Mouse (Mus musculus) regulatory T cell (primary cell): ENCODE data around the gene Hsf5.

Experiments
- in situ Hi-C: fragments of 300-600 bp; cut with MboI, MseI; formaldehyde crosslinking; loops from one replicate; pipeline ENCODE4 v1.15.1; 2025; ENCODE audit warnings: high pct_unique_total_duplicates

Gene Hsf5

GRCm38 (mm10) chr11:87616790-87617474, at the start of gene Hsf5:
Hsf5 (plus strand) TSS chr11:87617164.
- in situ Hi-C loops, result no loop called here

GRCm38 (mm10) chr11:87568255-87568953, 48.6 kb upstream of the Hsf5 start, which contains the start of gene Sept4:
Sept4 (plus strand) TSS chr11:87568903.
- in situ Hi-C loops, result loop anchor here (5.0 kb wide), 1 partner anchor 46 kb away; no protein-coding TSS in a partner anchor

DNA sequence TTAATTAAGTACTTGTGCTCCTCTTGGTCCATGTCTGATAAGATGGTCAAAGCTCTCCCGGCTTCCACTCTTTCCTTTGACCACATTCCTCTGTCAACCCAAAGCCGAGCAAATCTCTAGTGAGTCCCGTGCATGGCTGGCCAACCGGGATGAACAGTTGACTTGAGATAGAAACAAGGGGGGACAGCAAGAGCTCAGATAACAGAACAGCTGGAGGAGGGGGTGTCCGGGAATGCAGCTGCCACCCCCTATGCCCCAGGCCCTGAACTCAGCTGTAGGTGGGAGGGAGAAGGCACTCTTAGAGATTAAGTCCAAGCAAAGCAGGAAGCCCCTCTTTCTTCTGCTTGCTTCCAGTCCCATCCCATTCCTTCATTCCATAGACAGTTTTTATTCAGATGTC, 46.2 kb upstream of the Hsf5 start:
- in situ Hi-C loops, result no loop called here

- in situ Hi-C loops, result no loop called here
These were observed 45.5 kb upstream of the Hsf5 start for GRCm38 (mm10) chr11:87571361-87571950.

DNA sequence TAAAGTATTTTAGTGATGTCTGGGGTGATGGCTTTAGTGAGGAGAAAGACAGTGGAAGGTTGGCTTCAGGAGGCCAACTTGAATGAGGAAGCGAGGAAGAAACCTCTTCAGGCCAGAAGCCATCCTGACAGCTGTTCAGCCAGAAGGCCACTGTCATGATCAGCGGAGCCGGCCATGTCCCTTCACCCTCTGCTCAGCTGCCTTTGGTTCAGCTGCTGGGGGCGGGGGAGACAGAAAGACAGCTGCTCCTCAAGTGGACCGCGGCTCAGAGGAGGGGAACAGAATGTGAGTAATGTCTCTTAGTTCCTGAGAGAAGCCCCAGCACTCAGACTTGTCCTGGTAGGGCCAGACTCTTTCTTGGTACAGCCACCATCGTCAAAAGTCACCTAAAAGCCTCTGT, 43.2 kb upstream of the Hsf5 start:
- in situ Hi-C loops, result no loop called here

DNA sequence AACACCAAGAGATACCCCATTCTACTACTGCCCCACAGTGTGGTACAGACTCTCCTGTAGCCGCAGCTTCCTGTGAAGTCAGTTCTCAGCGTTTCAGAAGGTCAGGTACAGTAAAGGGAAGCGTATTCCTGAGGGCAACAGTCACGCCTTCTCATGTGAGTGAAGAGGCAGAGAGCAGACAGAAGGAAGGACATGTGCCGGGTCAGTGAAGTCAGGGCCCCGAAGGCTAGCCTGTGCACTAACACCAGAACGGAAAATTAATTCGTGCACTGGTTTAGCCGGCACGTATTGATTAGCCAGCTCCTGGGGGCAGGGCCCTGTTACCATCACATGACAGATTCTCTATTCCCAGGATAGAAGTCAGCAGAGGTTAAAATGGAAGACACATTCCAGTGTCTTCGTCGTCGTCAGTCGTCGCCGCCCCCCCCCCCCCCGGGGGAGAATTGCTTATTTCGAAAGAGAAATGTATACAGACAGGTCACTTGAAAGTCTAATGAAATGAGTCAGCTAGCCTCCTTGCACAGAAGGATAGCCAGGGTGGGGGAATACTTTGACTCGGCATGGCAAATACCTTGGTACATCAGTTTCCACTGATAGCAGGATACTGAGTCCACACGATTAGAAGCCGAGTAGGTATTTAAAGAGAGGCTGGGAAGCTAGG, 42.3 kb upstream of the Hsf5 start:
- in situ Hi-C loops, result no loop called here

GRCm38 (mm10) chr11:87577601-87578248, 39.2 kb upstream of the Hsf5 start:
- in situ Hi-C loops, result no loop called here

GRCm38 (mm10) chr11:87578249-87578962, 38.6 kb upstream of the Hsf5 start:
- in situ Hi-C loops, result no loop called here

DNA sequence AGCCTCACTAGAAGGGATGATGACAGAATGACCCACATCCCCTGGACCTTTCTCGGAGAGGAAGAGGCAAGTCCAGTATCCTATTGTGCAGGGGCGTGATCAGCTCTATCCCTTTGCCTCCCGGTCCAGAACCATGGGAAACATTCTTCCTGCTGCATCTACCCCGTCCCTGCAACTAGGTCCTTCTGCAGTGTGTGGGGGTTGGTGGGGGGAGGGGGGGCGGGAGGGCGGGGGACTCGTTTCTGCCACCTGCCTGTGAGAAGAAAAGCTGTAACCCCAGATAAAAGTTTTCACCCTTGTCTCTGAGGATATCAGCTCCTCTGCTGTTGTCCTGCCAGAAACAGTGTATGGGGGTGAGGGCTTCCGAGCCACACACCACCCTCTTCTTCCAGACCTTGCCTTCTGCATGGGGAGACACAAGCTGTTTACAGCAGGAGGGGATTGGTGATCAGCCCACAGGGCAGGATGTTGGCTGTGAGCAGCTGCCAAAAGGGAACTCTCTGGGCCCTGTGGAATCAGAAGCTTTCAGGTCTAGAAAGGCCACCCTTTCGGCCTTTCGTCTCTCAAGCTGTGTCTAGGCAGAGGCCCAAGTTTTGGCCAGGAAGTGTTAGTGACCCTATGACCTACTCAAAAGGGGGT, 37.9 kb upstream of the Hsf5 start:
- in situ Hi-C loops, result no loop called here

- in situ Hi-C loops, result no loop called here
These were observed 37.3 kb upstream of the Hsf5 start for GRCm38 (mm10) chr11:87579713-87580112.

GRCm38 (mm10) chr11:87580543-87581085, 36.4 kb upstream of the Hsf5 start:
- in situ Hi-C loops, result no loop called here

DNA sequence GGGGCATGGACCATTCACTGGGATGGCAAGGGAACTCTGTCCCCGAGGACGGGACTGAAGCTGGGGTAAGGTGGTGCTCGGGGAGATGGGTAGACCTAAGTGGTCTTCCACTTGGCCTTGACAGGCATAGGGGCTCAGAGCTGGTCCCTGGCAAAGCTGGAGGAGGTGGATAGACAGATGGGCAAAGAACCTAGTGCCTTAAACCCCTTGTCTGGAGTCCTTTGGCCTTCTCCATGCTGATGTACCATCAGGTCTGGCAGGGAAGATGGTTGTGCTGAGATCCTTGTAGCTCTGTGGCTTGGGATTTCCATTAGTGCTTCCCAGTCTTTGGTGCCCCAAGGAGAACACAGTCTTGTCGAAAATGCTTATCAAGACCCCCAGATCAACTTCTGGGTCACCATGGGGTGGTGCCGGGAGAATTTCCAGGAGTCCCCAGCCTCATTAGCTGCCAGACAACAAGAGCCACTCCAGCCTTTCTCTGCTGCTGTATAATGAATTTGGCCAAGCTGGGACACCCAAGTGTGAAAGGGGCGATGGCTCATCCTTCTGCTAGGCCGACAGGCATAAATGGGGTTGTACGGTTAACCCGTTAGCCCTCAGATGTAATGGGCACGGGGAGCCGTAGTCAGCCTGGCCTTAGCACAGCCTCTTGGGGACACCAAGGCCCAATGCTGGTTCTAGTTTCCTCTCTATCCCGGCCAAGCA, 35.7 kb upstream of the Hsf5 start:
- in situ Hi-C loops, result no loop called here

GRCm38 (mm10) chr11:87581933-87582710, 34.8 kb upstream of the Hsf5 start:
- in situ Hi-C loops, result no loop called here

DNA sequence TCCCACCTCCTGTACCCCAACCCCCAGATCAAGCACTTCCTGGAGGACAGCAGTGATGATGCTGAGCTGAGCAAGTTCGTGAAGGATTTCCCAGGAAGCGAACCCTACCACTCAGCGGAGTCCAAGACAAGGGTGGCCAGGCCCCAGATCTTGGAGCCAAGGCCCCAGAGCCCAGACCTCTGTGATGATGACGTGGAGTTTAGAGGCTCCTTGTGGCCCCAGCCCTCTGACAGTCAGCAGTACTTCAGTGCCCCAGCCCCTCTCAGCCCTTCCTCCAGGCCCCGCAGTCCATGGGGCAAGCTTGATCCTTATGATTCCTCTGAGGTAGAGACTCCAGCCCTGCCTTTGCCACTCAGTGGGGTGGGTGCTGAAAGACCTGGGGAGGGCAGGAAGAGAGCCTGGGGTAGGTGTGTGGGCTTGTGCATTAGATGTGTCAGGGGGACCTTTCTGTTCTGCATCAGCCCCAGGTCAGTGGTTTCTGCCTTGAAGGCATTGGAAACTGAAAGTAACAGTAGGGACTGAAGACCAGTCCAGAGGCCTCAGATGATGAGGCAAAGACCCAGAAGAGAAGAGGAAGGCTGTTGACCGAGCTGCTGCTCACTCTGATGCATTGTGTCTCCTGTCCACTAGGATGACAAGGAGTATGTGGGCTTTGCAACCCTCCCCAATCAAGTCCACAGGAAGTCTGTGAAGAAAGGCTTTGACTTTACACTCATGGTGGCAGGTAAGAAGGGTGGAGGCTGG, 33.5 kb upstream of the Hsf5 start:
- in situ Hi-C loops, result no loop called here

DNA sequence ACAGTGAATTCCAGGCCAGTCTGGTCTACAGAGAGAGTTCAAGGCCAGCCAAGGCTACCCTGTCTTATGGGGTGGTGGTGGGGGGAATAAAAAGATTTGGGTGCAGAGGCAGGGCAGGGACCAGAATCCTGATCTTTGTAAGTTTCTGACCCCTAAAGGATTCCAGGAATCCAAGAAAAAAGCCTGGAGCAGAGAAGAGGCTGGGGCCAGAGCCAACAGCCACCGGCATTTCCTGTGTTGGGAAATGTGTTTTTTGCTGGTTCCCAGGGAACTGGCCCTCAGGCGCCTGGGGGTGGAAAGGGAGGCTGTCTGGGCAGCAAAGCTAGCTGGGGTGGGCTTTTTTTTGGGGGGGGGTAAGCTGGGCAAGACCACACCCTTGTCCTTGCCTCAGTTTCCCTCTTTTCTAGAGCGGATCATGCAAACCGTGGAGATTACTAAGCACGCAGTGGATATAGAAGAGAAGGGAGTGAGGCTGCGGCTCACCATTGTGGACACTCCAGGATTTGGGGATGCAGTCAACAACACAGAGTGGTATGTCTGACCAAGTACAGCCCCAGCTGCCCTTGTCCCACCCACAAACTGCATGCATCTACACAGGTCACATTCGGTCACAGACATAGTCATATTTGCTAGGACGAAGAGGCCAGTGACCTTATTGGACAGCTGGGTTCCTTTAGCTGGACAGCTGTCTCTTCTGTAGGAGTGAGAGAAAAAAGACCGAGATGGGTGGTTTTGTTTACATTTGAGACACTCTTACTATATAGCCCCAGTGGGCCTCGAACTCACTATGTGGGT, 32.1 kb upstream of the Hsf5 start:
- in situ Hi-C loops, result no loop called here

DNA sequence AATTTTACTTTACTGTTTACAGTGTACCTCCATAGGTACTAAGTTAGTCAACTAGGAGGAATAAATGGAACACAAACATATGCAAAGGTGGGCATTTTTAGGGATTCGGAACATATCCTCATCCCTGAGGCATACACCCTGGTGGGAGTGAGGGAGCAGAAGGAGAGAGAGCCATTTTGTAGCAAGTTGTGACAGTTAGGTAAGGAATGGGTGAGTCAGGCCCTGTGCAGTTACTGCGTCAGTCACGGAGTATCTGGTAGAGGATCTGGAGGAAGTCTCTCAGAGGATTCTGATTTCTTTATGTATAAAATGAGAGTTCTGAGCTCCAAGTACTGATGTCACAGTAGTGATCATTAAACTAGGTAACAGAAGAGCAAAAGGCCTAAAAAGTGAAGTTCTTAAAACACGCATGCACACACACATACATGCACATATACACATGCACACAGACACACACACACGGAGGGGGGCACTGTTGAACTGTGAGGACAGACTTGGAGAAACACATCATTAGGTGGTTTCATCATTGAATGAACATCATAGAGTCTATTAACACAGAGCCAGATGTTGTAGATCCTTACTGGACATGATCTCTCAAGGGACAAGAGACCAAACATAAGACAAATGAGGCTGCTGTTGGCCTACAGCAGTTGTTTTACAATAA, 29.6 kb upstream of the Hsf5 start:
- in situ Hi-C loops, result no loop called here

GRCm38 (mm10) chr11:87589605-87590004, 27.4 kb upstream of the Hsf5 start:
- in situ Hi-C loops, result no loop called here
